Mouse (Mus musculus) B cell, adult 67 days (primary cell): ENCODE measurements around the gene Ltf. TPM values are rescaled to one million over a fixed set of nuclear protein-coding genes. Genes with fewer than 3 reads are reported as not detected.

Source experiments
- total RNA-seq, 2 experiments: library from RNA; stranded (reverse); gene quantifications; 4 replicates each; pipeline ENCODE4 v1.2.4; 2023

Ltf gene
- total RNA-seq, result 1 to 10 TPM; 2.3 to 4.3 TPM

DNA sequence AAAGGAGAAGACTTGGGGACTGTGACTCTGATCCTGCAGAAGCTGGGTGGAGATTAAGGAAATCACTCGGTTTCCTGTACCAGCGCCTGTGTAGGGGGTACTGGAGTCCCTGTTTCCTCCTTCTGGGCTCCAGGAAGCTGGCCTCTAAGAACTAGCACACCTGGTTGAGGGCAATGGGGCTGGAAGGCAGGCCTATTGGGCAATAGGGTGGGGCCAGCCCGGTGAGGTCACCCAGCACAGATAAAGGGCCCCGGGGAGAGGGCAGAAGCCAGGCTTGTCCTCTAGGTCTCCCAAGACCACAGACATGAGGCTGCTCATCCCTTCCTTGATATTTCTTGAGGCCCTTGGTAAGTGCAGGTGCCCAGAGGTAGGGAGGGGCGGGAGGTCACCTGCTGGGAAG is at the start of gene Ltf:
TSS of gene Ltf (plus strand) at position 250 of the 400 bp plus-strand sequence.

DNA sequence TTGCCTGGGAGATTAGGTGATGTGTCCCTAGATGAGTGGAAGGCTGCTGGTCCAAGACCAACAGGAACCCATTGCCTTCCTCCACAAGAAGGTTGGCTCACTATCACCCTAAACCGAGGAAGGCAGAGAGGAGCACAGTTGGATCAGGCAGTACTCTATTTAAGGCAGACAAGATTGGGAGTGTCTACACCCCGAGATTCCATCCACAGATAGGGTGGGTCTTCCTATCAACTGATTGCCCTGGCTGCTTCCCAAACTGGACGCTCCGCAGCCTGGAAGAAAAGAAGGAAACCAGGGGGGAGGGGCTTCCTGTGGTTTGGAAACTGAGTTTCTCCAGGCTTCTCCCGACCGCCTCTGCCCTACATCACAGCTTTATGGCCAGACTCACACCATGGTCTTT is 28.9 kb upstream of the Ltf start, which contains the start of gene Rtp3:
TSS of gene Rtp3 (minus strand) at position 380 of the 400 bp plus-strand sequence.

DNA sequence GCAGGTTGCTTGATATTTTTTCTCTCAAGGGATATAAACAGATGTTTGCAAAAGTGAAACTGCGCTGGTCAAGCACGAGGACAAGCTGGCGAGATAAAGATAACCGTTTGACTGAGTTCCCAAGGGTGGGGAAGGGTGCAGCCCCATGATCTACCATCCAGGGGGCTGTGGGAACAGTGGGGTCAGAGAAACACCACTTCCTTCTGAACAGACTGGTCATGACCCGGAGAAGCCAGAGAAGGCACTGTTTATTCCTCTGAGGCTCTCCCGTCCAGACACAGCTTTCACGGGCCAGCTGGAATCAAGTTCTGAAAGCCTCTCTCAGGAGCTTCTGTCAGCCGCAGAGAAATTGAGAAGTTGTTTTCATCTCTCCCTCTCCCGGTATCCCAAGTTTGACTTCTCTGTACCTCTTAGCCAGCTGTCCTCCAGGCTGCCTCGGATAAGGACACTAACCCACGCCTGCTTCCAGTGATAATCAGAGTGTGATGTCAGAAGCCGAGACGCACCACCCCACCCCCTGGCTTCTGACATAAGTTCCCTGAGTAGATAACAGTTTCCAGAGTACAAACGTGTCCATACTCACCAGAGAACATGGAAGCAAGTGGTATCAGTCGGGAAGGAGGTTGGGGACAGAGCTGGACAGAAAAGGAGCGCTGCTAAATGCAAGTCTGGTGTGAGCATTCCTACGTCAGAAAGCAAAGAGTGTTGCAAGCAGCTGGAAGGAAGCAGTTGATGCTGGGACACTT is 37.9 kb downstream of the Ltf start, which contains the start of gene Ccrl2:
TSS of gene Ccrl2 (minus strand) at position 722 of the 746 bp plus-strand sequence.

Other genes with a start within 250 kb of the Ltf start
- not detected for gene Prss42, start 221.1 kb upstream of the Ltf start, total RNA-seq
- not detected for gene Prss44, start 205.3 kb upstream of the Ltf start, total RNA-seq
- gene Prss43, start 192.6 kb upstream of the Ltf start, total RNA-seq, result not detected
- not detected for gene Prss45, start 184.7 kb upstream of the Ltf start, total RNA-seq
- not detected for gene Prss46, start 174.8 kb upstream of the Ltf start, total RNA-seq
- gene Prss50, start 161.3 kb upstream of the Ltf start, total RNA-seq, result not detected
- 1 to 10 TPM in 1 of 2 experiments, under 1 TPM in 1; 0.68 to 1.1 TPM for gene Als2cl, start 139.4 kb upstream of the Ltf start, total RNA-seq
- not detected for gene Tmie, start 139.2 kb upstream of the Ltf start, total RNA-seq
- gene Fam240a, start 102.4 kb upstream of the Ltf start, total RNA-seq, result not detected
- gene Tdgf1, start 73.1 kb upstream of the Ltf start, total RNA-seq, result not detected
- under 1 TPM in 1 of 2 experiments, not detected in 1; 0.38 TPM for gene Lrrc2, start 67.7 kb upstream of the Ltf start, total RNA-seq
- gene Rtp3, start 28.7 kb upstream of the Ltf start, total RNA-seq, result not detected
- 1 to 10 TPM; 2.8 to 4.6 TPM for gene Ccrl2, start 38.2 kb downstream of the Ltf start, total RNA-seq
- gene Lrrfip2, start 98.3 kb downstream of the Ltf start, total RNA-seq, result 10 to 100 TPM; 27.3 to 33.9 TPM